Mouse (Mus musculus) bone marrow macrophage, adult 2 months (primary cell): Measurements from ENCODE around the gene 2510009E07Rik.

Source experiments
- CTCF ChIP-seq: IDR thresholded peaks from 2 replicates; pipeline ENCODE4 v1.5.1; 2012; ENCODE audit warnings: low read depth, mild to moderate bottlenecking, low read length, moderate library complexity
- POLR2A ChIP-seq: IDR thresholded peaks from 2 replicates; pipeline ENCODE4 v1.6.1; 2012; ENCODE audit warnings: mild to moderate bottlenecking, low read depth, low read length, borderline replicate concordance

GRCm38 (mm10) chr16:21689141-21689540, 5.3 kb downstream of the 2510009E07Rik start:
- TF ChIP-seq CTCF: no peak
- no peak for TF ChIP-seq POLR2A
